Mouse (Mus musculus) E14TG2a.4 (cell line): ENCODE data around the gene Vat1.

Source experiments
- CTCF ChIP-seq: conservative IDR thresholded peaks from 2 replicates; pipeline ENCODE4 v1.5.1; 2014; ENCODE audit warnings: low read length
- NANOG ChIP-seq: IDR thresholded peaks from 2 replicates; pipeline ENCODE4 v1.6.1; 2014; ENCODE audit warnings: borderline replicate concordance, low read length, mixed read lengths
- POU5F1 ChIP-seq: IDR thresholded peaks from 2 replicates; pipeline ENCODE4 v1.6.1; 2014; ENCODE audit warnings: low read length, borderline replicate concordance

DNA sequence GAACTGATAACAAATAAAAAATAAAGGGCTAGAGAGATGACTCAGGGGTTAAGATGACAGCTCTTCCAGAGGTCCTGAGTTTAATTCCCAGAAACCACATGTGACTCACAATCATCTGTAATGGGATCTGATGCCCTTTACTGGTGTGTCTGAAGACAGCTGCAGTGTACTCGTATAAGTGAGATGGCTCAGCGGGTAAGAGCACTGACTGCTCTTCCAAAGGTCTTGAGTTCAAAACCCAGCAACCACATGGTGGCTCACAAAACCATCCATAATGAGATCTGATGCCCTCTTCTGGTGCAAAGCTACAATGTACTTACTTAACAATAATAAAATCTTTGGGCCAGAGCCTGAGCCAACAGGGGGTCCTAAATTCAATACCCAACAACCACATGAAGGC, 50.7 kb downstream of the Vat1 start:
- TF ChIP-seq CTCF (no peak), NANOG (no peak), POU5F1 (no peak)
